Mouse (Mus musculus) thymus, adult 2 months (tissue): ENCODE measurements around the gene Traf4. TPM values are rescaled to one million over a fixed set of nuclear protein-coding genes. Genes with fewer than 3 reads are reported as not detected.

Source experiments
- DNase-seq: peaks from one replicate; pipeline ENCODE4 v3.0.0; 2021
- H3K27ac ChIP-seq: fragments of 200-500 bp; 2 replicates; pipeline ENCODE4 v1.5.1; 2012; ENCODE audit warnings: low read length, control low read depth; ENCODE audit not compliant: control insufficient read depth, insufficient read depth
- H3K27me3 ChIP-seq: fragments of 200-500 bp; 2 replicates; pipeline ENCODE4 v1.6.1; 2012; ENCODE audit warnings: mild to moderate bottlenecking, low read length, moderate library complexity, mixed read lengths; ENCODE audit not compliant: control insufficient read depth, insufficient read depth
- H3K36me3 ChIP-seq: fragments of 200-500 bp; 2 replicates; pipeline ENCODE4 v1.6.1; 2012; ENCODE audit warnings: mild to moderate bottlenecking, low read length, moderate library complexity; ENCODE audit not compliant: control insufficient read depth, insufficient read depth
- H3K4me1 ChIP-seq: fragments of 200-500 bp; replicated peaks from 2 replicates; pipeline ENCODE4 v1.6.1; 2012; ENCODE audit warnings: low read length; ENCODE audit not compliant: control insufficient read depth, insufficient read depth
- H3K4me3 ChIP-seq: fragments of 200-500 bp; 2 replicates; pipeline ENCODE4 v1.5.1; 2012; ENCODE audit warnings: mild to moderate bottlenecking, low read length, control low read depth, moderate library complexity; ENCODE audit not compliant: control insufficient read depth, insufficient read depth
- CTCF ChIP-seq: fragments of 200-500 bp; IDR thresholded peaks from 2 replicates; pipeline ENCODE4 v1.5.1; 2012; ENCODE audit warnings: mild to moderate bottlenecking, control low read depth, low read length, moderate library complexity, borderline replicate concordance; ENCODE audit not compliant: control insufficient read depth, poor library complexity, insufficient read depth; ENCODE audit errors: extremely low read depth
- POLR2A ChIP-seq: fragments of 200-500 bp; IDR thresholded peaks from 2 replicates; pipeline ENCODE4 v1.6.1; 2012; ENCODE audit warnings: mild to moderate bottlenecking, low read length, control low read depth, moderate library complexity; ENCODE audit not compliant: control insufficient read depth, poor library complexity, insufficient read depth; ENCODE audit errors: extremely low read depth
- WGBS: fragments of 180-500 bp; shearing (Covaris S2); methylation state at CpG from one replicate; pipeline ENCODE4 v1.1.7; 2018; 5-methylcytosine and 5-hydroxymethylcytosine counted together
- polyA plus RNA-seq: library from polyadenylated mRNA; depleted of rRNA; stranded (reverse); fragments of >200 nt; gene quantifications from 2 replicates; pipeline ENCODE4 v1.2.3, GENCODE M21; 2012

Traf4 gene
- polyA plus RNA-seq, 1 experiment = 275 TPM

- no peak for TF ChIP-seq CTCF
- TF ChIP-seq POLR2A = no peak
- H3K4me1 ChIP-seq = peaks cover 16% of the 10 kb centered on the region
- no peaks in the 10 kb centered on the region for H3K27me3 ChIP-seq
- no peak for DNase-seq
- H3K27ac ChIP-seq = no peak overlapping the region
- no peaks in the 10 kb centered on the region for H3K36me3 ChIP-seq
- 97% methylated on average over 19 of the region's 19 CpGs for WGBS
- no peak overlapping the region for H3K4me3 ChIP-seq
Observed at GRCm38 (mm10) chr11:78172748-78173383, 7.5 kb upstream of the Traf4 start.

- no peak for DNase-seq
- WGBS = 94% methylated on average over 16 of the region's 16 CpGs
- peaks cover 10% of the 10 kb centered on the region for H3K4me1 ChIP-seq
- TF ChIP-seq CTCF (no peak), POLR2A (no peak)
- no peaks in the 10 kb centered on the region for H3K36me3 ChIP-seq
- H3K27ac ChIP-seq = no peak overlapping the region
- H3K27me3 ChIP-seq = no peaks in the 10 kb centered on the region
- no peak overlapping the region for H3K4me3 ChIP-seq
Observed at GRCm38 (mm10) chr11:78172034-78172747, 6.8 kb upstream of the Traf4 start.

- WGBS = 58% methylated on average over 4 of the region's 4 CpGs
- Histone ChIP-seq H3K27me3 (no peaks in the 10 kb centered on the region), H3K27ac (no peak overlapping the region), H3K36me3 (no peaks in the 10 kb centered on the region), H3K4me1 (peaks cover 8% of the 10 kb centered on the region), H3K4me3 (no peak overlapping the region)
- no peak for DNase-seq
- TF ChIP-seq CTCF = no peak
- no peak for TF ChIP-seq POLR2A
Observed at GRCm38 (mm10) chr11:78171328-78171727, 5.9 kb upstream of the Traf4 start.

GRCm38 (mm10) chr11:78170306-78170705 is 4.9 kb upstream of the Traf4 start:
- Histone ChIP-seq H3K4me1 (peaks cover 17% of the 10 kb centered on the region), H3K36me3 (no peaks in the 10 kb centered on the region), H3K27me3 (no peaks in the 10 kb centered on the region), H3K27ac (no peak overlapping the region), H3K4me3 (no peak overlapping the region)
- no peak for TF ChIP-seq POLR2A
- TF ChIP-seq CTCF = no peak
- 94% methylated on average over 15 of the region's 15 CpGs for WGBS
- DNase-seq = no peak

GRCm38 (mm10) chr11:78168541-78169468 is 3.4 kb upstream of the Traf4 start:
- no peaks in the 10 kb centered on the region for H3K27me3 ChIP-seq
- peak overlapping the region; percentile 35 for H3K4me3 ChIP-seq
- peaks cover 17% of the 10 kb centered on the region for H3K4me1 ChIP-seq
- TF ChIP-seq POLR2A (0 out of 2 replicates have a peak, but pooled peaks have one; percentile 41), CTCF (0 out of 2 replicates have a peak, but pooled peaks have one; percentile 26)
- DNase-seq = peak; percentile 82
- H3K36me3 ChIP-seq = no peaks in the 10 kb centered on the region
- H3K27ac ChIP-seq = peak overlapping the region; percentile 80
- WGBS = 21% methylated on average over 19 of the region's 19 CpGs

GRCm38 (mm10) chr11:78167257-78167959 is 2.0 kb upstream of the Traf4 start:
- H3K36me3 ChIP-seq = no peaks in the 10 kb centered on the region
- 96% methylated on average over 14 of the region's 14 CpGs for WGBS
- H3K4me1 ChIP-seq = peaks cover 30% of the 10 kb centered on the region
- TF ChIP-seq POLR2A (no peak), CTCF (no peak)
- H3K4me3 ChIP-seq = no peak overlapping the region
- H3K27me3 ChIP-seq = no peaks in the 10 kb centered on the region
- DNase-seq = no peak
- no peak overlapping the region for H3K27ac ChIP-seq
